Mouse (Mus musculus) adrenal gland (tissue): ENCODE data around the gene E130308A19Rik.

ENCODE experiments used
- intact Hi-C: fragments of 180-260 bp; cut with DNase I; formaldehyde crosslinking; loops from one replicate; pipeline ENCODE4 v1.15.1; 2025

E130308A19Rik gene

DNA sequence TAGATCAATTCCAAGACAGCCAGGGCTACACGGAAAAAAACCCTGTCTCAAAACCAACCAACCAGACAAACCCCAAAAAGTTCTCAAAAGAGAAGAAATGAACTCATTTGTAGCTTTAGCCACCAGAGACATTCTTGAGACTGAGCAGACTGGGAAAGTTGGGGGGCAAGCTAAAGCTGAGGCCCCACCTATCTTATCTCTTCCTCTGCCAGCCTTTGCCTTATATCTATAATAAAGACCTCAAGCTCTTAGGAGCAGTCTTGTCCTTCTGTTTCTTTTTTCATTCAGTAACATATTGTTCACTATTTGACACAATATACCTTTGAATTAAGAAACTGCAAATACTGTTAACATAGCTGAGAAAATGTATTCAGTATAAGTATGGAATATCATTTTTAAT is 55.4 kb downstream of the E130308A19Rik start:
- intact Hi-C loops, result no loop called here

DNA sequence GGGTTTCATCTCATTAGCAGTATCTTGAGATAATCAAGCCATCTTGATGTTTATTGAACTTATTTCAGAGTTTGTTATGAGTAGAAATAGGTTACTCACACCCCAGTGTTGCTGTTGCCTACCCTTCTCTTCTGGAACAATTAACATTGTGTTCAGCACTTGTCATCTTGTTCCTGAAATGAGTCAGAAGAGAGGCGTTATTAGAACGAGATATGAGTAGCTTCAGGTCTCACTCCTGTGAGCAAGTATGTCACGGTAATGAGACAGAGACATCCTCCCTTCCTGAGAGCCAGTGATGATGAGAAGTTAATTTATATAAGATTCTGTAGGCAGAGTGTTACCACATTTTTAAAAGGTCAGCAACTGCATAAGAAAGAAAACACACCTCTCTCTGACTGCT is 56.5 kb downstream of the E130308A19Rik start:
- intact Hi-C loops, result no loop called here

DNA sequence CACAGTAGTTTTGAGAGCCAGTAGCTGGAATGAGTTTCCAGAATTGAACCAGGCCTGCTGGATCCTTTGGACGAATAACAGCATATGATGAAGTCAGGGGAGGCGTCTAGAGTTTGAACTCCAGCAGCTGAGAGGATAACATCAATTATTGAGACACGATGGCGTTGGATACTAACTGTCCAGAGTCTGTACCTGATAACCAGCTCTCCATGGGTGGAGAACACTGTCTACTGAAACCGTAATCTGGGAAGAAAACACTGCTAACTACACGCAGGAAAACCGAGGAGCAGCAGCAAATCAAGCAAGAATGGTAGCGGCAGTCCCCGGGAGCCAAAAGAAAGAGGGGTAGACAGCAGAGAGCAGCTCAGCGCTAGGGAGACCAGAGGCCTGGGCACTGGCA is 56.9 kb downstream of the E130308A19Rik start:
- intact Hi-C loops, result no loop called here

DNA sequence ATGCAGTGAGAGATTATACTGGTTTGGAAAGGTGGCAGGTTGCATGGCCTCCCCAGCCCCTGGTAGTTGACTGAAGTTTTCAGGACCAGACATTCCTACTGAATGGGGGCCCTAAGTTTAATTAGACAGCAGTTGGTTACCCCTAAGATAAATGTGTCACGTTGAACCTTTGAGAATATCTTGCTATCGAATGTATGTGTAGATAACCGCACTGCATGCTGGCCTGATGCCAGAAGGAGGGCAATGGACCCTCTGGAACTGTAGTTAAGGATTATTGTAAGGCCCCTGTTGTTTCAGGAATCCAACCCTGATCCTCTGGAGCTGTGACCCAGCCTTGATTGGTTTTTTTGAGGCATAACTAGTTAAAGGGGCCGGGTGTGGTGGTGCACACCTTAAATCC is 58.3 kb downstream of the E130308A19Rik start:
- intact Hi-C loops, result no loop called here

DNA sequence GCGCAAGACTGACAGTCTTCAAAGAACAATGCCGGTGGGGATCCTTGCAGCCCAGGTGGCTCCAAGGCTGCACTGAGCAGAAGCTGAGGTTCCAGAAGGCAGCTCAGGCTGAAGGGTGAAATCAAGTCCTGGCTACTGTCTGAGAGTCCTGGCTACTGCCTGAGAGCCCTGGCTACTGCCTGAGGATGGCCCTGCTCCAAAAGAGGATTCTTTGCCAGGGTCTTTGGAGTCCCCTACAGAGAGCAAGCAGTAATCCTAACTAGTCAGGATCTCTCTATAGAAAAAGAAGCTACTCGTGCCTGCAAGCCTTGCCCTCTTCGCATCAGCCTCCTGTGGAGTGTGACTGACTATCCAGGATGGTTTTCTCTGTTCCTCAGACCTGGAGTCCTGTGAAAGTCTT is 60.7 kb downstream of the E130308A19Rik start:
- intact Hi-C loops, result no loop called here

DNA sequence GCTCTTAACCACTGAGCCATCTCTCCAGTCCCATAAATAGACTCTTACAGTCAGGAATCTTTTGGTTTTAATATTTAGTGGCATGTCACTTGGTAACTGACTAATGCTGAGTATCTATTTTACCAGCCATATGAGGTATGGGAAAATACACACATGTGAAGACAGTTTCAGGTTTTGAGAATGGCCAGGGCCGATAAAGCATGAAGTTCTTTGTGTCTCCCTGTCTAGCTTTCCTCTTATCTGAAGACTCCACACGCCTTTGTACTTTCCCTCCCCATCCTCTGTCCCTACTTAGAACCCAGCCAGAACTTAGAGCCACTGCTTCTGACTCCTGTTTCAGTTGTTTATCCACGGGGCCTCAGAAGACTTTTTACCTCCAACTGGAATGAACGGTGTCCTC is 63.0 kb downstream of the E130308A19Rik start:
- intact Hi-C loops, result no loop called here

DNA sequence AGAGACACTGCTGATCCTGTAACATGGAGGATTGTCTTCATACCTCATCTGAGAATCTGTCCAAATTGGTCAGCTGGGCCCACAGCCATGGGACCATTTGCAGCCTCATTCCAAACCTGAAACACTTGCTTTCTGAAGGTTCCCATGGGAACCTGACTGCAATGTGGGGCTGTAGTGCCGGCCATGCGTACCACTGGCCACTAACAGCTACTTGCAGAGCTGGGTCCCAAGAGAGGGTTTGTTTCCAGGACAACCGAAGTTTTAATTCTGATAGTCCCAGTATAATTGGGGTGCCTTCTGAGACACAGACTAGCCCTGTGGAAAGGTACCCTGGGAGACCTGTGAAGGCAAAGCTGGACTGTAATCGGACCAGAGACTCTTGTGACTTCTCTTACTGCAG is 64.1 kb downstream of the E130308A19Rik start:
- intact Hi-C loops, result no loop called here

DNA sequence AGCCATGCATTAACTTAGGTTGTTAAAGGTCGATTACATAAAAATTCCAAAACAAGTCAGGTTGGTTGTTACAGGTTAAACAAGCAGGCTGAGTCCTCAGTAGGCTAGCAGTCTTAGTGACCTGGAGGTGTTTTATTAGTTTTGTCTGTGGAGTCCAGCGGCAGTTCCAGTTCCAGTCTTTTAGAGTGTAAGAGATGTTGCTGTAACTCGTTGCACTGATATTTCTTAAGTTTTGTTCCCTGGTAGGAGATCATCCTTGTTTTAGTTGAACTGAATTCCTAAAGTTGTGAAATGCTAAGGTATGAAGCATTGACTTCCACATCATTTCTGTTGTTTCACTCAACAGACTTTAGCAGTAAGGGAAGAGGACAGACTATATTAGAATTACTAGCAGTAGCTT is 70.8 kb downstream of the E130308A19Rik start:
- intact Hi-C loops, result no loop called here

DNA sequence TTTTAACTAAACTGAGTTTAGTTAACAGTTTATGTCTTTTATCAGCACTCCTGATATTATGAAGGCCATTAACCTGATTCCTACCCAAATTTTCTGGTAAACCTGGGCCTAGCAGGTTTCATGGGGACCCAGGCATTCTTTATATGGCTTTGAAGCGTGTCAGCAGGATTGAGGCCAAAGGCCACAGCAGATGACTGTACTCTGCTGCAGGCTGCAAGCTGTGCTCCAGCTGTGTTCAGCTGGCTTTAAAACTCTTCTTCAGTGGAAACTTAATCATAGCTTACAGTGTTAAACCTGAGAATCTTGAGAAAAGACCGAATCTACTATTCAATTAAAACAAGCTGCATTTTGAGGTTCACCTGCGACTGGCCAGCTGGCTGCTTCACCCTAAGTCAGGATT is 71.9 kb downstream of the E130308A19Rik start:
- intact Hi-C loops, result no loop called here

DNA sequence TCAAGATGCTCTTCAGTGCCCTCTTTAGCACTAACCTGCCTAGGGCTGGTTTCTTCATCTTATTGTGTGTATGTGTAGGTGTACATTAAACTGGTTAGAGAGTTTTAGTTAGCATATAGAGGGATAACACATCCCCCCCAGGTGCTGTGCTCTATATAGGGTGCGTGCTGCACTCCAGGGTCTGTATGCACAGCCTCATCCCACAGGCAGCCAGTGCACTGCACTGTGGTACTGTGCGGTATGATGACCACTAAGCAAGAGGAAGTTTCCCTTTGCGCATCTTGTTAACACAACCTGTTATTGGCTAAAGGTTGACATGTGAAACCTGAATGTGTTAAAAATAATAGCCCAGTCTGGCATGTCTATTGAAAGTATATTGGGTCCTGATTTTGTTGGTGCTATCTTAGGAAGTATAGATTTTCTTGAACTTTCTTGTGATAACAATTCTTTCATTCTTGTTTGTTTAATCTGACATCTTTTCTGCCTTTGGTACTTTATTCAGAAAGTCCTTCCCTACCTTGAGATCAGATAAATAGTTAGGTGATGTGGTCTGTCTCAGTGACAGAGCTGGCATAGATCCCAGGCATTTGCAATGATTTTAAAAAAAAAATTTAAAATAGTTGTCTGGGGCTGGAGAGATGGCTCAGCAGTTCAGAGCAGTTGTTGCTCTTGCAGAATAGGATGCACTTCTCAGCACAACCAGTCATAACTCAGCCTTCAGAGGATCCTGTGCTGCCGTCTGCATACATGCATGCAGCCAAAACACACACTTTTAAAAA is 73.2 kb downstream of the E130308A19Rik start:
- intact Hi-C loops, result no loop called here

DNA sequence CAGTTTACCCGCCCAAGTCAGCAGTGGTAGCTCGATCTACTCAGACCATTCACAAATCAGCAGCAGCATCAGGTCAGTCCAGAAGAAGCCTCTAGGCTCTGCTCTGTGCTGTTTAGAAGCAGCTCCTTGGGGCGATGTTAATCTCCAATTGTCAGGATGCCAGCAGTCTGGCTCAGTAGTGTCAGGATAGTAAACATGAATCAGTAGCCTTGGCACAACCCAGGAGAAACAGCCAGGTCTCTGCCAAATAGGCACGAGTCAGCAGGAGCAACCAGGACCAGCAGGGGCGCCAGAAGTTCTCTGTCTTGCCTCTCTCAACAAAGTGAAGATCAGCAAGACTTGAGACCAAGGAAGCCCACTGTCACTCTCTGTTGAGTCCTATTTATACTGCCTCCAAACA is 83.3 kb downstream of the E130308A19Rik start:
- intact Hi-C loops, result no loop called here

DNA sequence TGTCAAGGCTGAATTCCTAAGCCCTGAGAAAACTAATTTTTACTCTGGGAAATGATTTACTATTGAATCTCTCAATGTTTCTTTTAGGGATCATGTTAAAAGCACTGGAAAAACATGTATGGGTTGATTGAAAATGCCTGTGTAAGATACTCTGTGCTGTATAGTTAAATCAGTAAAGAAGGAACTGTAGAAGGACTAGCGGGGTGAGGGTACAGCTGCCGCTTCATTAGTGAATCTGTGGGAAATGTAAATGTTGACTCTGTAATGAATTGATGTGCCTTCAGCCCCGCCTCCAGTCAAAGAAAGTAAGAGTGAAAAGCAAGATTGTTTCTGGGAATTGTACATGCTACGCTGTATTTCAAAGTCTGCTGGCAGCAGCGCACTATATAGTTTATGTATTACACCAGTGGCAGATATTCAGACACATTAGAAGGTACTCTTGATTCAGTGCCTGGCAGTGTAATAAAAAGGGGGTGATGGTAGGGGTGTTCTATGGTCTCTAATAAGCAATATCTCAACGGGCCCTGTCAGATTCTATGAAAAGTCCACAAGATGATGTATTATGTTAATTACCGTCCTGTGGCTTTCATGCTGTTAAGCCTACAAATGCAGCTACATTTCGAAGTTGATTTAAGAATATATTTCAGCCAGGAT is 84.9 kb downstream of the E130308A19Rik start:
- intact Hi-C loops, result no loop called here

DNA sequence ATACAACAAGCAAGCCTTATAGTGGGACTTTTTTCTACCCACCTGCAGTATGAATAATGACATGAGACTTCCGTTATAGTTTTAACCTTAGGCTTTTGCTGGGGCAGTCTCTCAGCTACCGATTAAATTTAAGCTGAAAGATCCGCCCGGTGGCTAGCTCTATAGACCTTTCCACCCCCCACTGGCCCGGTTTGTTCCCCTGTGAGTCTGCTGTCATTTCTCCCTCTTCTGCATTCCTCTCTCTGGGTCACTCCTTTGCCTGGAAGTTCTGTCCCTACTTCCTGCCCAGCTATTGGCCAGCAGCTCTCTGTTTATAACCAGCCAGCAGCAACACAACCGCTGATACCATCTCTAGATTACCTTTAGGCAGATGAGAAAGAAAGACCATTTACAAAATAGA is 86.4 kb downstream of the E130308A19Rik start:
- intact Hi-C loops, result no loop called here

DNA sequence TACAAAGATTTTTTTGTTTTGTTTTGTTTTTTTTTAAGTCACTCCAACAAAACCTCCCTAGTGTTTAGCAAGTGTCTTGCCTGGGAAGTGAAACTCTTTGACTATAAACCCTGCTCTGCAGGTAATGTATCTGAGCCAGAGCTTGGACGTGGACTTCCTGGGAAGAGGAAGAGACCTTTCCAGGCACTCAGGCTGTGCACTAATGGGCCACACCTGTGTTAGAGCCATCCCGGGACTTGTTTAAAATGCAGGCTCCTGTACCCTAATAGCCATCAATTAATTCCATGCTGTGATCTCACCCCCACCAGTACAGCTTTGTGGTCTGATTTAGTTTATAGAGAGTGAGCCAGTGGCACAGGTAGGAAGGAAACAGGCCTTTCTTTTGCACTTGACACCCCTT is 86.9 kb downstream of the E130308A19Rik start:
- intact Hi-C loops, result no loop called here

DNA sequence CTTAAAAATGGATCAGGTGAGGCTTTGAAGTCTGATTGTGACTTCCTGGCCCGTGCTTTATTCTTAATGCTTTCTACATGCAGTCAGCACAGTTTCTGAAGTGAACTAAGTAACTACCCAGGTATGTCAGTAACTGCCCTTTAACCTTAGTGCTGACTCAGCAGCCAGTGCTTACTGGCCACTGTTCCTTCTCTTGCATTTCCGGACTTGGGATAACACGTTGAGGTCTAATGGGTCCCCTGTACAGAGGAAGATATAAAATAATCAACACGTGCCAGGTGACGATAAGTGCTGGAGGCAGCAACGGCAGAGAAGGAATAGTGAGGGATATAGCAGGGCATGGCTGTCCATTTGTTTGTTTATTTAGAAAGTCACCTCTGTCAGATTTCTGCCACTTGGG is 88.5 kb downstream of the E130308A19Rik start:
- intact Hi-C loops, result no loop called here

DNA sequence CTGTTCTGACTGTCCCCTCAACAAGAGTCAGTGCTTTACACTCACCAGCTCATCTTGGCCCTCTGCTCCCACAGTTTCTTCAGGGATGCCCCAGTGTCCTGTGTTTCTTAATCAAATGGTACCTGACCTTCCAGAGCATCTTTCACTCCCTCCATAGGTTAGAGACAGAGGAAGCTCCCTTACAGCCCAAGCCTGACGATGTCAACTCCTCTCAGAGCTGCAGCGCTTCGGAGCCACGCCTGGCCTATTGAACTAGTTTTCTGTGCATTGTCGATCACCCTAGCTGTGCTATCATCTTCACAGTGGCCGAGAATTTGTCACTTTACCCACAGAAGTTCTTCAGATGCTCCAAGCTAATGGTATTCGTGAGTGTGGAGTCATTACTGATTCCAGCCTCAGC is 88.9 kb downstream of the E130308A19Rik start:
- intact Hi-C loops, result no loop called here

DNA sequence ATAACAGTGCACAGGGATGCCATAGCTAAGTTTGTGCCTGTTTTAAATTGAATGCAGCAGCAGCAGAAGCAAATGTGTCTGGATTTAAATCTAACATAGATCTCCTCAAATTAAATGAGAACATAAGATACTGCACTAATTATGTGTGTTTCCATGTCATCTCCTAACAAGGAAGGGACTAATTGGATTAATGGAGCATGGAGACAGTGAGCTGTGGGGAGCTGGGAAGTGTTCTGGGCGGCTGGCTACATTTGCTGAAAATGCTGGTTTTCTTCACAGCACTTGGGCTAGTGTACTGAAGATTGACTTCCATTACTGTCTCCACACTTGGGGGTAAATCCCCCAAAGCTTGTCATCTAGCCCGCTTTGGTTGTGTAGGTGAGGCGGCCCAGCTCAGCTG is 89.5 kb downstream of the E130308A19Rik start:
- intact Hi-C loops, result no loop called here

DNA sequence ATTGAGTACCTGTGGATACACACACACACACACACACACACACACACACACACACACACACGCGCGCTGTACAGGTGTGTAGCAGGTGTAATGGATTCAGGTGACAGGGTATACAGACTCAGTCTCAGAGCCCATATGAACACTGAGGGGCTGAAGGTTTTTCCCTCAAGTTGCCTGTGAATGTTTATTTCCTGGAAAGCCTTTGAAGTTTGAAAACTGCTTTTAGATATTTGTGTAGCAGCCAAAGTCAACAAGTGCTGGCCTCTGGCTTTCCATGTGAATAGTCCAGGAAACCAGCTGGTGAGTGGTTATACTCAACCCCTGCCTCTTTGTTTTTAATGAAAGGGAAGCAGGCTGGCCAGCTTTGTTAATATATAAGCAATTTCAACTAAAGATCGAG is 91.3 kb downstream of the E130308A19Rik start:
- intact Hi-C loops, result no loop called here

DNA sequence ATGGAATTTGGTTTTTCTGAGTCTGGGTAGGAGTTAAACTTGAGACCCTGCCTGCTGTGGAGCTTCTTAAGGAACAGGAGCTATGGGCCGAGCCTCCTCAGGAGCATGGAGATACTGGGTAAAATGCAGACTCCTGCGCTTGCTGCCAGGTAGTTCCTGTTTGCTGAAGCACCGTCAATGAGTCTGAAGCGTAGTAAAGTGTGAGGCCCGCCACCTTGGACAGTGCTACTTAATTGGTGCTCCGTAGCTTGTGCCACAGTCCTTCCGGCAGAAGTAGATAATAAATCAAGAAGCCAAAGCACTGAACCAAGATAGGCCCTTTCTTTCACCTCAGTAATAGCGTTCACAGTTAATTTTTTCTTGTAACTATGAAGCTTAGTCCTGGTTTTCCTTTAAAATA is 92.5 kb downstream of the E130308A19Rik start:
- intact Hi-C loops, result no loop called here

DNA sequence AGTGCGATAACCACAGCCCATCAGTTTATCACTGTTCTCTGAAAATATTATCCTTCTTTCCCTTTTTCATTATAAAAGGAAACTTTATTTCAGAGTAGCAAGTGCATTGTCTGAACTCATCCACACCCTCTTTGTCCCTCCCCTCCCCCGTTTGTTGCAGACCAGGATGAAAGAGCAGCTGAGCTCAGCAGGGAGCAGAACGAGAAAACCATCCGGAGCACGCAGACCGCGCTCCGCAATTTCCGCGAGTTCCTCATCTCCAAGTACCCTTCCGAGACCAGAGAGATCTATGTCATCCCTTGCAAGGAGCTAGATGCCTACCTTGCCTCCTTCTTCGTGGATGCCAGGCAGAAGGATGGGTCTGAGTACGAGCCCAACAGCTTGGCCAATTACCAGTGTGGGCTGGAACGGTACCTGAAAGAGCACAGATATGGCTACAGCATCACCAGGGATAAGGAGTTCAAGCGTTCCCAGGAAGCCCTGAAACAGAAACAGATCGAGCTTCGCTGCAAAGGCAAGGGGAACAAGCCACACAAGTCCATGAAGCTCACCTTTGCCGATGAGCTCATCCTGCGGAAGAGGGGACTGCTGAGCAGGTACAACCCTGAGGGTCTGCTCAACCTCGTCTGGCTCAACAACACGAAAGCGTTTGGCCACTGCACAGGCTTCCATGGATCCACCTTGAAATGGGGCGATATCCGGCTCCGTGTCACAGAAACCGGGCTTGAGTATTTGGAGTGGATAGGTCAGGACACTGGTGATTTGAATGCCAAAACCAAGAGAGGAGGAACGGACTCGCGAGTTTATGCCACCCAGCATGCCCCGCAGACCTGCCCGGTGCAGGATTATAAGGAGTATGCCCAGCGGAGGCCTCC is 93.7 kb downstream of the E130308A19Rik start:
- intact Hi-C loops, result no loop called here

DNA sequence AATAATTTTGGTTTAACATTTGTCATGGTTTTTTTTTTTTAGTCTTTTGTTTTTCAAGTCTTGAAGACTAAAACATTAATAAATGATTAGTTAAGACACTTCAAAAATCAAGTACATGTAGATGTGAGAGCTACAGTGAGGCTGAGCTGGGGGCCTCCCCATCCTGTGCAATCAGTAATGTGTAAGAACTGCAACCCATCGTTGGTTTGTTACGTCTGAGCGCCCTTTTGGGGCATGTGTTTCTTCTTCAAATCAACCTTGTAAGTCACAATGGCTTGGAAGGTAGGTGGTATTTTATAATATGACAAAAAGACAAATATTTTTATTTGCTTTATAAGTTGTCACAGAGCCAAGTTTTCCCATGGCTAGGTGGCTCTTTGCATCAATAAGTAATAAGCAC is 95.8 kb downstream of the E130308A19Rik start:
- intact Hi-C loops, result no loop called here

DNA sequence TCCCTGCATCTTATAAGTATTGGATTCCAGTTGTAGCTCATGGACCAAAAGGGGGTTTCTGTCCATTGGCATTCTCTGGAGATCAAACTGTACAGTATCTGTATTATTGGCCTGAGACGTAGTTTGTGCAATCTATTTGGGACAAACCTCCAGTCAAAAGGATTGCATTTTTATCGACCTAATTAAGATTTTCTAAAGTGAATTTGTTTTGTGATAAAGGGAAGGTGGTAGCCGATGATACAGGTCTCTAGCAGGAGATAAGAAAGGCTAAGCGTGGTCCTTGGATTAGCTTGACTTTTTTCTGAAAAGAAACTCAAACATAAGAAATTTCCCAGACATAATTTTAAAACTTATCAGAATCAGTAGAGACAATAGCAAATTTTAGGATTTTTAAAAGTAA is 99.6 kb downstream of the E130308A19Rik start:
- intact Hi-C loops, result no loop called here
